Mouse (Mus musculus) T-helper 17 cell (primary cell): ENCODE measurements around the gene Hmgb1.

Experiments used
- in situ Hi-C, 2 experiments: fragments of 300-600 bp; cut with MboI, MseI; formaldehyde crosslinking; loops; 1 replicate in 1 of 2; 2 replicates in 1 of 2; pipeline ENCODE4 v1.15.1; 2025; ENCODE audit warnings: high pct_unique_total_duplicates in 2 of 2

Gene Hmgb1

GRCm38 (mm10) chr5:149108178-149108577 is 76.1 kb downstream of the Hmgb1 start:
- in situ Hi-C loops = no loop called here

GRCm38 (mm10) chr5:149107566-149107965 is 76.7 kb downstream of the Hmgb1 start:
- in situ Hi-C loops = no loop called here

- in situ Hi-C loops = no loop called here
Observed at GRCm38 (mm10) chr5:149104096-149104725, 80.1 kb downstream of the Hmgb1 start.

GRCm38 (mm10) chr5:149101869-149102268 is 82.4 kb downstream of the Hmgb1 start:
- in situ Hi-C loops = no loop called here

GRCm38 (mm10) chr5:149100091-149100490 is 84.2 kb downstream of the Hmgb1 start:
- in situ Hi-C loops = no loop called here

GRCm38 (mm10) chr5:149099009-149099408 is 85.3 kb downstream of the Hmgb1 start:
- in situ Hi-C loops = no loop called here

- in situ Hi-C loops = no loop called here
Observed at GRCm38 (mm10) chr5:149097841-149098240, 86.4 kb downstream of the Hmgb1 start.

GRCm38 (mm10) chr5:149096284-149096683 is 88.0 kb downstream of the Hmgb1 start:
- in situ Hi-C loops = no loop called here

- in situ Hi-C loops = no loop called here
Observed at GRCm38 (mm10) chr5:149092926-149093325, 91.4 kb downstream of the Hmgb1 start.

- in situ Hi-C loops = no loop called here
Observed at GRCm38 (mm10) chr5:149092526-149092925, 91.8 kb downstream of the Hmgb1 start.

GRCm38 (mm10) chr5:149091256-149091655 is 93.0 kb downstream of the Hmgb1 start:
- in situ Hi-C loops = no loop called here

GRCm38 (mm10) chr5:149089860-149090259 is 94.4 kb downstream of the Hmgb1 start:
- in situ Hi-C loops = no loop called here

- in situ Hi-C loops = no loop called here
Observed at GRCm38 (mm10) chr5:149089456-149089855, 94.8 kb downstream of the Hmgb1 start.

- in situ Hi-C loops = no loop called here
Observed at GRCm38 (mm10) chr5:149088891-149089290, 95.4 kb downstream of the Hmgb1 start.

- in situ Hi-C loops = no loop called here
Observed at GRCm38 (mm10) chr5:149088149-149088548, 96.1 kb downstream of the Hmgb1 start.

GRCm38 (mm10) chr5:149086382-149087244 is 97.7 kb downstream of the Hmgb1 start:
- in situ Hi-C loops = no loop called here

GRCm38 (mm10) chr5:149080466-149080865 is 103.8 kb downstream of the Hmgb1 start:
- in situ Hi-C loops = no loop called here

- in situ Hi-C loops = no loop called here
Observed at GRCm38 (mm10) chr5:149079758-149080150, 104.5 kb downstream of the Hmgb1 start.

- in situ Hi-C loops = no loop called here
Observed at GRCm38 (mm10) chr5:149079018-149079757, 105.1 kb downstream of the Hmgb1 start.

GRCm38 (mm10) chr5:149077136-149077535 is 107.2 kb downstream of the Hmgb1 start:
- in situ Hi-C loops = no loop called here

GRCm38 (mm10) chr5:149071546-149071945 is 112.7 kb downstream of the Hmgb1 start:
- in situ Hi-C loops = no loop called here

- in situ Hi-C loops = no loop called here
Observed at GRCm38 (mm10) chr5:149068745-149069144, 115.5 kb downstream of the Hmgb1 start.
